Mouse (Mus musculus): ENCODE measurements at regions not wholly inside any gene's neighbourhood (a gene's known extent, or its start where the extent isn't known, plus 50 kb on each side); places are given as distances from the start of the nearest gene placed in this dataset.

DNA sequence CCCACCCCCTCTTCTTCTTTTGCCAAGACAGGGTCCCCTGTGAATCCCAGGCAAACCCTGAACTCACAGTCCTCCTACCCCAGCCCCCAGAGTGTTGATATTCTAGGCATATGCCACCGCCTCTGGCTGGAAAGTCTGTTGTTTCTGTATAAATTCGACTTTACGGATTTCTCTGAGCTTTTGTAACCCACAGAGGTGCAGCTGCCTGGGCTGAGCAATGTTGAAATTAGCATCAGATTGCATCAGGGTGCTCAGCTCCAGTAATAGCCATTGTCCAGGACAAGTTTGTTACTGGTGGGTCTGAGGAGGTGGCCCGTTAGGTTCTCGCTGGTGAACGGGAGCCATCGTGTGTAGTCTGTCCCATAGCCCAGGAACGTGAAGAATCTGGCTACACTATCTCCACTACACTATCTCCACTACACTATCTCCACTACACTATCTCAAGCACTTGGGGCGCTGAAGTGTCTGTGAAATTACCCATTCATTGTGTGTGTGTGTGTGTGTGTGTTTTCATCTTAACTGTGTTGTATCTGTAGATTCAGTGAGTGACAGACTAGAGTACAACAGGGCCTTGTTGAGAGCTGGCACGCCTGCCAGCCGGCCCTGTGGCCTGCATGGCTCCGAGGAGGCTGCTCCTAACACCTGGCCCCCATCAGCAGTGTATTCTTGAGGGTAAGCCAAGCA lies 92.4 kb upstream of the Hnrnpk start:
- Histone ChIP-seq H3K27me3 (ENCODE audit: control insufficient read depth, insufficient read depth, low read length) (no peaks in the 10 kb centered on the region), H3K27ac (ENCODE audit: low read depth, low read length) (no peak overlapping the region), H3K4me2 (no peak overlapping the region), H3K36me3 (ENCODE audit: control insufficient read depth, insufficient read depth, low read length) (no peaks in the 10 kb centered on the region), H3K4me3 (ENCODE audit: low read depth, low read length) (no peak overlapping the region), H3K9me3 (ENCODE audit: control insufficient read depth, low read length) (no peaks in the 10 kb centered on the region), H3K4me1 (ENCODE audit: control insufficient read depth, insufficient read depth, low read length) (peaks cover 4% of the 10 kb centered on the region; the same call in 1 of the 2 replicates), H3K9ac (ENCODE audit: low read length) (no peak overlapping the region)
- WGBS = 85% methylated on average over 12 of the region's 12 CpGs
- no peak for ATAC-seq (ENCODE audit: low FRiP score)
- peak; percentile 76 for DNase-seq (ENCODE audit: low spot score, missing footprints)

DNA sequence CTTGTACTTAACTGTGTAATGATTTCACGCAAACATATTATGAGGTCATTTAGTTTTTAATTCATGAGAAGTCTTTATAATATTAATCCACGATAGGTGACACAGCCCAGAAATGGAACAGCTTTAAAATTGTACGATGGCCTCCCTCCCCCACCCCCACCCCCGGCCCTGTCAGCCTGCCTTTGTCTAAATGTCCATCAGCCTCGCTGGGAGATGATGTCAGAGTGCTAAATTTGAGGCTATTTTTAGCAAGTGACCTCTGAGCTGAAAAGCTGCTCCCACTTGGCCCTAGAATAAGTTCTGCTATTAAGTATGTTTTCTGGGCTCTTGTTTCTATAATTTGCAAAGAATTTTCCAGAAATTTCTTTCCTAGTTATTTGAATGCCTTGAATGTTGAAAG lies 91.6 kb upstream of the Hnrnpk start:
- Histone ChIP-seq H3K36me3 (ENCODE audit: control insufficient read depth, insufficient read depth, low read length) (no peaks in the 10 kb centered on the region), H3K4me3 (ENCODE audit: low read depth, low read length) (no peak overlapping the region), H3K27me3 (ENCODE audit: control insufficient read depth, insufficient read depth, low read length) (no peaks in the 10 kb centered on the region), H3K9ac (ENCODE audit: low read length) (no peak overlapping the region), H3K4me1 (ENCODE audit: control insufficient read depth, insufficient read depth, low read length) (peaks cover 4% of the 10 kb centered on the region; the same call in 1 of the 2 replicates), H3K27ac (ENCODE audit: low read depth, low read length) (no peak overlapping the region), H3K4me2 (no peak overlapping the region), H3K9me3 (ENCODE audit: control insufficient read depth, low read length) (no peaks in the 10 kb centered on the region)
- DNase-seq (ENCODE audit: low spot score, missing footprints) (peak; percentile 77), ATAC-seq (ENCODE audit: low FRiP score) (no peak)
- WGBS = 65% methylated on average over 5 of the region's 5 CpGs

DNA sequence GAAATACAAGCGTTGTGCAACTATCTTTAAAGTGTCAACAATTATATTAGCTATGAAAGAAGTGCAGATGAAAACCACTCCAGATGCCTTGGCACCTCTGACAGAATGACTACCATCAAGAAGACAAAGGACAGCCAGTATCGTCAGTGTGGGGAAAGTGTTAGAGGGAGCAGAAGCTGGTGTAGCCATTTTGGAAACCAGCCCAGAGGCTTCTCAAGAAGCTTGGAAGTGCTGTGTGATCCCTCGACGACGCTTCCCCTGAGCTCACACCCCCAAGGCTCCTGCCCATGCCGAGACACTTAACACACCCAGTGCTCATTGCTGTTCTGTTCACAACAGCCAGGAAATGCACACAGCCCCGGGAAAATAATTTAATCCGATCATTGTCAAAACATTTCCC lies 87.7 kb upstream of the Hnrnpk start:
- no peak overlapping the region for H3K4me3 ChIP-seq (ENCODE audit: low read depth, low read length)
- no peaks in the 10 kb centered on the region for H3K9me3 ChIP-seq (ENCODE audit: control insufficient read depth, low read length)
- H3K4me1 ChIP-seq (ENCODE audit: control insufficient read depth, insufficient read depth, low read length) = peaks cover 4% of the 10 kb centered on the region; the same call in 1 of the 2 replicates
- DNase-seq (ENCODE audit: low spot score, missing footprints) (no peak), ATAC-seq (ENCODE audit: low FRiP score) (no peak)
- H3K9ac ChIP-seq (ENCODE audit: low read length) = no peak overlapping the region
- H3K36me3 ChIP-seq (ENCODE audit: control insufficient read depth, insufficient read depth, low read length) = no peaks in the 10 kb centered on the region
- WGBS = 78% methylated on average over 8 of the region's 8 CpGs
- H3K27ac ChIP-seq (ENCODE audit: low read depth, low read length) = no peak overlapping the region
- H3K27me3 ChIP-seq (ENCODE audit: control insufficient read depth, insufficient read depth, low read length) = no peaks in the 10 kb centered on the region
- no peak overlapping the region for H3K4me2 ChIP-seq

DNA sequence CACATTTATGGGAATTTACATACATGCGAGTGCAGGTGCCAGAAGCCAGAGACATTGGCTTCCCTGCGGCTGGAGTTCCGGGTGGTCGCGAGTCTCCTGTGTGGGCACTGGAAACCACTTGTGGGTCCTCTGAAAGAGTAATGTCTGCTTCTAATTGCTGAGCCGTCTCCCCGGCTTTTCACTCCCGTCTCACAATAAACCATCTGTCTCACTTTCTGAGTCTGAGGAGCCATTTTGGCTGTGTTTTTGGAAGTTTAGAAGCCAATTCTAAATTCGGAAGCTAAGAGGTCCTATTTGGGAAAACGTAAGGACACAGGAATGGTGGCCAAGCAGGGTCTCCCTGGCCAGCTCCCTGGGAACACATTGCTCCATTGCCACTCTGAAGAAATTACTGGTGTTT lies 81.9 kb upstream of the Hnrnpk start:
- no peaks in the 10 kb centered on the region for H3K27me3 ChIP-seq (ENCODE audit: control insufficient read depth, insufficient read depth, low read length)
- H3K4me2 ChIP-seq = no peak overlapping the region
- H3K36me3 ChIP-seq (ENCODE audit: control insufficient read depth, insufficient read depth, low read length) = no peaks in the 10 kb centered on the region
- DNase-seq (ENCODE audit: low spot score, missing footprints) = no peak
- 90% methylated on average over 10 of the region's 10 CpGs for WGBS
- no peak for ATAC-seq (ENCODE audit: low FRiP score)
- H3K4me3 ChIP-seq (ENCODE audit: low read depth, low read length) = no peak overlapping the region
- H3K27ac ChIP-seq (ENCODE audit: low read depth, low read length) = no peak overlapping the region
- H3K9me3 ChIP-seq (ENCODE audit: control insufficient read depth, low read length) = no peaks in the 10 kb centered on the region
- H3K9ac ChIP-seq (ENCODE audit: low read length) = no peak overlapping the region
- no peaks in the 10 kb centered on the region for H3K4me1 ChIP-seq (ENCODE audit: control insufficient read depth, insufficient read depth, low read length)

DNA sequence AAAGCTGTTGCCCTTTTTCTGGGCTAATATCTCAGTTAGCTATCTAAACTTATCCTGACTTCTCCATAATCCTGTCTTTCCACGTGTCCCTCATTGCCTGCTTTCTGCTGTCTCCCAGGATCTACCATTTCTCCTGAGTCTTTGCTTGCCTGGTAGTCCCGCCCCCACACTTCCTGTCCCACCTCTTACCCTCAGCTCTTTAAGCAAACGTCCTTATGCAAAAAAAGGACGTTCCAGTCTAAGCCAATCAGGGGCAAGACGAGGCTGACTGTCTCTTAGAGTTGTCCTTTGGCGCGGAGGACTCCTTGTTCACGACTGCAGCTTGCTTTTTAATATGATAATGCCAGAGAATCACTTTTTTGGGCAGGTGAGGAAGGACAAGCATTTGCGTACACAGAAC lies 79.6 kb upstream of the Hnrnpk start:
- no peak overlapping the region for H3K27ac ChIP-seq (ENCODE audit: low read depth, low read length)
- no peaks in the 10 kb centered on the region for H3K4me1 ChIP-seq (ENCODE audit: control insufficient read depth, insufficient read depth, low read length)
- H3K27me3 ChIP-seq (ENCODE audit: control insufficient read depth, insufficient read depth, low read length) = no peaks in the 10 kb centered on the region
- no peak overlapping the region for H3K9ac ChIP-seq (ENCODE audit: low read length)
- H3K4me3 ChIP-seq (ENCODE audit: low read depth, low read length) = no peak overlapping the region
- no peaks in the 10 kb centered on the region for H3K9me3 ChIP-seq (ENCODE audit: control insufficient read depth, low read length)
- no peak for DNase-seq (ENCODE audit: low spot score, missing footprints)
- ATAC-seq (ENCODE audit: low FRiP score) = no peak
- WGBS = 68% methylated on average over 9 of the region's 9 CpGs
- H3K36me3 ChIP-seq (ENCODE audit: control insufficient read depth, insufficient read depth, low read length) = no peaks in the 10 kb centered on the region
- no peak overlapping the region for H3K4me2 ChIP-seq

DNA sequence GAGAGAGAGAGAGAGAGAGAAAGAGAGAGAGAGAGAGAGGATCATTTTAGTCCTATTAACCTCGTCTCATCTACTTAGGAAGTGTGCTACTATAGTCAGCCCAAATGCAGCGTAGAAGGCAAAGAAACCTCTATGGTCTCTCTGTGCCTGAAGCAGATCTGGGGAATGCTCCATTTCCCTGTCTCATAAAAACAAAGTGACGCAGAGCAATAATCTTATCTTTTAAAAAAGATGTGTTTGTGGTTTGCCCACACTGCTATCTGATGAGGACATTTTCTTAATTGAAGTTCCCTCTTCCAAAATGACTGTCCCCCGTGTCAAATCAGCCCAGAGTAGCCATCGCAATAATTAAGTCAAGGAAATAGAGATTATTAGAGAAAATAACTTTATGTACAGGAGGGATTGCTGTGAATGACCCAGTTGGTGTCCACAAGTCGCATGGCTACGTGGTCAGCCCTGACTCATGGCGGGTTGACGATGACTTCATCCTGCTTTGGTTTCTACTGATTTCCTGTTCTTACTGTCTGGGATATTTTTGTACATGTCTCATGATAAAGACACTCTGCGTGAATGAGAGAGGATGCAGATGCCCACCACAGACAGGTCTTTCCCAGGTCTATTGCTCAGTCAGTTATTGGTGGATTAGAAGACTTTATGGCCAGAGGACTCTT lies 77.9 kb upstream of the Hnrnpk start:
- DNase-seq (ENCODE audit: low spot score, missing footprints) (no peak), ATAC-seq (ENCODE audit: low FRiP score) (no peak)
- no peak overlapping the region for H3K27ac ChIP-seq (ENCODE audit: low read depth, low read length)
- WGBS = 87% methylated on average over 10 of the region's 10 CpGs
- no peaks in the 10 kb centered on the region for H3K9me3 ChIP-seq (ENCODE audit: control insufficient read depth, low read length)
- H3K4me3 ChIP-seq (ENCODE audit: low read depth, low read length) = no peak overlapping the region
- H3K4me1 ChIP-seq (ENCODE audit: control insufficient read depth, insufficient read depth, low read length) = no peaks in the 10 kb centered on the region
- H3K27me3 ChIP-seq (ENCODE audit: control insufficient read depth, insufficient read depth, low read length) = no peaks in the 10 kb centered on the region
- H3K4me2 ChIP-seq = no peak overlapping the region
- no peaks in the 10 kb centered on the region for H3K36me3 ChIP-seq (ENCODE audit: control insufficient read depth, insufficient read depth, low read length)
- no peak overlapping the region for H3K9ac ChIP-seq (ENCODE audit: low read length)

DNA sequence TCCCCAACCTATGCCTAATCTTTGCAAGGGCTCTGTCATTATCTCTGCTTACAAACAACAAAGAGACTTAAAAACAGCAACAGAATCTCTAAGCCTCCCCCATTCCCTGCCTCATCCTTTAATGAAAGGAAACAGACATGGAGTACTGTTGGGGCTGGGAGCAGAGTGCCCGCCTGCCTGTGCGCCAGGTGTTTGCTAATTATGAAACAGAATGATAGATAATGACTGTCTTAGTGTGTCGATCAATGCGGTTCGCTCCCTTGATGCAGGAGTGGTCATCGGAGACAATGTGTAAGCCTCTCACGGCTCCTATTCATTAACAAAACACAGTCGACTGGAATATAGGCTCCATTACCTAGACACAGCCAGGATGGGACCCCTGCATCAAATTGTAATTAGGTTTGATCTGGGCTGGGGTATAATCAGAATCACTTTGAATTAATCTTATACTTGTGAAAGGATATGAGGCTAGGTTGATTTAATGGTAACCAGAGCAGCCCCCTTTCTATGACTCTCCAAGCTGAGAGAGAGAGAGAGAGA lies 77.3 kb upstream of the Hnrnpk start:
- no peak overlapping the region for H3K4me3 ChIP-seq (ENCODE audit: low read depth, low read length)
- no peaks in the 10 kb centered on the region for H3K27me3 ChIP-seq (ENCODE audit: control insufficient read depth, insufficient read depth, low read length)
- H3K27ac ChIP-seq (ENCODE audit: low read depth, low read length) = no peak overlapping the region
- H3K4me1 ChIP-seq (ENCODE audit: control insufficient read depth, insufficient read depth, low read length) = no peaks in the 10 kb centered on the region
- DNase-seq (ENCODE audit: low spot score, missing footprints) = no peak
- H3K36me3 ChIP-seq (ENCODE audit: control insufficient read depth, insufficient read depth, low read length) = no peaks in the 10 kb centered on the region
- no peak overlapping the region for H3K4me2 ChIP-seq
- WGBS = 83% methylated on average over 8 of the region's 8 CpGs
- no peak for ATAC-seq (ENCODE audit: low FRiP score)
- no peaks in the 10 kb centered on the region for H3K9me3 ChIP-seq (ENCODE audit: control insufficient read depth, low read length)
- H3K9ac ChIP-seq (ENCODE audit: low read length) = no peak overlapping the region

DNA sequence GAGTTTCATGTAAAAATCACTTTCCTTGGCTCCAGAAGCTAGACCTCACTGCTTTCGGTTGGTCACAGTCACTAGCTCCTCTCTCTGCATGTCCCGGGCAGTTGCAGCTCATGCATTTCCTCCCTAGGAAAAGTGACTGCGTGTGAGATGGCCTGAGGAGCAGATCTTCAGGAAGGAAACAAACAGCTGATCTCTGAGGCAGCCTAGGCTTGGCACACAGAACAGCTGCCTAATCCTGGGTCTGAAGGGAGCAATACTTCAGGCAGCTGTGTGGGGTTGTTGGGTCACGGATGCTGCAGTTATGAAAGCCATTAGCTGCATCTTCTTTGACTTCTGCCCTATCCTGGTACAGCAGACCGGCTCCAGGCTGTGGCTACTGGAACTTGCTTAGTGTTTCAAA lies 75.3 kb upstream of the Hnrnpk start:
- Histone ChIP-seq H3K4me1 (ENCODE audit: control insufficient read depth, insufficient read depth, low read length) (no peaks in the 10 kb centered on the region), H3K36me3 (ENCODE audit: control insufficient read depth, insufficient read depth, low read length) (no peaks in the 10 kb centered on the region), H3K9me3 (ENCODE audit: control insufficient read depth, low read length) (no peaks in the 10 kb centered on the region), H3K4me2 (no peak overlapping the region), H3K27me3 (ENCODE audit: control insufficient read depth, insufficient read depth, low read length) (no peaks in the 10 kb centered on the region), H3K9ac (ENCODE audit: low read length) (no peak overlapping the region), H3K4me3 (ENCODE audit: low read depth, low read length) (no peak overlapping the region), H3K27ac (ENCODE audit: low read depth, low read length) (no peak overlapping the region)
- DNase-seq (ENCODE audit: low spot score, missing footprints) (no peak), ATAC-seq (ENCODE audit: low FRiP score) (no peak)
- 81% methylated on average over 5 of the region's 5 CpGs for WGBS

DNA sequence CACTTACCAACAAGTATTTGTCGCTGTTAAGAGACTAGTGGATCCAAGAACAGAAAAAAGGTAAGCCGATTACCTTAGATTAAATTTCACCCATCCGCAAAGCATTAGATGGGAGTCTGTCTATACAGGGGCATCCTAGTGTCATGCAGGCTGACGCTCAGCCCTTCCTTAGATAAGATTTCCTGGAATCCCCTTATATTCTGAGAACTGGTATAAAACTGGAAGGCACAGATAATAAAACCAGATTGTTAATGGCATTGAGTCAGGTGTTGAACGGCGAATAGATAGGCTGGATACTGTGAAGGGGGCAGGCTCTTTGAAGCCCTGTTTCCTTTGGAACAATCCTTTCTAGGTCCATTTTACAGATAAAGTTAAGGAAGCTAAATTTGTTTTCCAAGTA lies 74.1 kb upstream of the Hnrnpk start:
- DNase-seq (ENCODE audit: low spot score, missing footprints) (no peak), ATAC-seq (ENCODE audit: low FRiP score) (no peak)
- H3K36me3 ChIP-seq (ENCODE audit: control insufficient read depth, insufficient read depth, low read length) = no peaks in the 10 kb centered on the region
- no peak overlapping the region for H3K27ac ChIP-seq (ENCODE audit: low read depth, low read length)
- H3K4me1 ChIP-seq (ENCODE audit: control insufficient read depth, insufficient read depth, low read length) = no peaks in the 10 kb centered on the region
- H3K4me2 ChIP-seq = no peak overlapping the region
- no peak overlapping the region for H3K9ac ChIP-seq (ENCODE audit: low read length)
- no peak overlapping the region for H3K4me3 ChIP-seq (ENCODE audit: low read depth, low read length)
- no peaks in the 10 kb centered on the region for H3K9me3 ChIP-seq (ENCODE audit: control insufficient read depth, low read length)
- H3K27me3 ChIP-seq (ENCODE audit: control insufficient read depth, insufficient read depth, low read length) = no peaks in the 10 kb centered on the region
- 96% methylated on average over 6 of the region's 6 CpGs for WGBS
